Mouse (Mus musculus): ENCODE results near the gene Ccdc47. TPM values are rescaled to one million over a fixed set of nuclear protein-coding genes. Genes with fewer than 3 reads are reported as not detected.
A peak's percentile ranks its signal among the peaks of the same experiment; 100 is the strongest.

Ccdc47 gene
- polyA plus RNA-seq, 1 experiment from 2014 or later, result 81.1 TPM

DNA sequence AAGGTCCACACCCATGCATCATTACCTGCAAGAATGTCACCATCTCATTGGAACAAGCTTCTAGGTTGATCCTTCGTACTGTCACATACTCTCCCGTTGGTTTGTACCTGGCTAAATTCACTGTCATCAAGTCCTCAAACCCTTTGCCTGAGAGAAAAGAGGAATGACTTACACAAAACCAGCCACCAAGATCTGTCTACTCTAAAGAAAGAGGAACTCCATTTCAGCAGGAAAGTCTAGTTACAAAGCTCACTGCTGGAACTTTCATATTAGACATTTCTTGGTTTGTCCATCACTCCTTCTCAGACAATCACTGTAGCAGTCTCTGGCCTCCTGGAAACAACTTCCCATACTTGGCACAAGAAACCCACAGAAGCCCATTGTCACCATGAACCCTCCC lies 42.9 kb downstream of the Ccdc47 start:
- Histone ChIP-seq H3K9ac (ENCODE audit: low read depth, low read length) (no peak overlapping the region), H3K27me3 (ENCODE audit: insufficient read depth, low read length) (no peaks in the 10 kb centered on the region), H3K4me3 (replicated peaks; ENCODE audit: low read depth, low read length) (no peak overlapping the region), H3K9me3 (replicated peaks; ENCODE audit: low read length) (no peaks in the 10 kb centered on the region), H3K27ac (no peak overlapping the region), H3K4me1 (replicated peaks; ENCODE audit: insufficient read depth, low read length) (no peaks in the 10 kb centered on the region), H3K4me2 (ENCODE audit: low read length) (no peak overlapping the region), H3K36me3 (ENCODE audit: insufficient read depth, low read length) (peaks cover 4% of the 10 kb centered on the region)
- no peak for TF ChIP-seq CTCF (IDR thresholded peaks at IDR 0.05; ENCODE audit: low read depth)
- ATAC-seq (replicated peaks; ENCODE audit: low FRiP score, low read depth) (no peak), DNase-seq (ENCODE audit: low spot score) (no peak)
- 93% methylated on average over 2 of the region's 2 CpGs for WGBS

DNA sequence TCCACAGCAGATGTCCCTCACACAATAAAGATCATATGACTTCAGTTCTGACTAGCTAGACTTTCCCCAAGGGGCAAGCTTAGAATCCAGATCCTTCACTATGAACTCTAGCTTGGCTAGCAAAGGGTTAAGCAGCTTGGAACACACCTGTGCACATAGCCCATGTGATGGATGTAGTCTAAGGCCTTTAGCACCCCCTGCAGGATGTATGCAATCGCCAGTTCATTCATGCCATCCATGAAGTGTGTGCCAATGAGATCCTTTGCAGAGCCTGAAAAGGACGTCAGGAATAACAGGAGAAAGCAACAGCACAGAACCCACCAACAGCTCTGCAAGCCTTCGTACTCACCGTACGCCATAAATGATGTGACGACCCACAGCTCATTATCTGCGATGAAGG lies 45.3 kb downstream of the Ccdc47 start:
- Histone ChIP-seq H3K9ac (ENCODE audit: low read depth, low read length) (no peak overlapping the region), H3K4me2 (ENCODE audit: low read length) (no peak overlapping the region), H3K4me3 (replicated peaks; ENCODE audit: low read depth, low read length) (no peak overlapping the region), H3K9me3 (replicated peaks; ENCODE audit: low read length) (no peaks in the 10 kb centered on the region), H3K27me3 (ENCODE audit: insufficient read depth, low read length) (no peaks in the 10 kb centered on the region), H3K27ac (no peak overlapping the region), H3K36me3 (ENCODE audit: insufficient read depth, low read length) (peaks cover 12% of the 10 kb centered on the region), H3K4me1 (replicated peaks; ENCODE audit: insufficient read depth, low read length) (no peaks in the 10 kb centered on the region)
- 76% methylated on average over 7 of the region's 7 CpGs for WGBS
- peak; percentile 70 for TF ChIP-seq CTCF (IDR thresholded peaks at IDR 0.05; ENCODE audit: low read depth)
- ATAC-seq (replicated peaks; ENCODE audit: low FRiP score, low read depth) (no peak), DNase-seq (ENCODE audit: low spot score) (peak; percentile 23)

DNA sequence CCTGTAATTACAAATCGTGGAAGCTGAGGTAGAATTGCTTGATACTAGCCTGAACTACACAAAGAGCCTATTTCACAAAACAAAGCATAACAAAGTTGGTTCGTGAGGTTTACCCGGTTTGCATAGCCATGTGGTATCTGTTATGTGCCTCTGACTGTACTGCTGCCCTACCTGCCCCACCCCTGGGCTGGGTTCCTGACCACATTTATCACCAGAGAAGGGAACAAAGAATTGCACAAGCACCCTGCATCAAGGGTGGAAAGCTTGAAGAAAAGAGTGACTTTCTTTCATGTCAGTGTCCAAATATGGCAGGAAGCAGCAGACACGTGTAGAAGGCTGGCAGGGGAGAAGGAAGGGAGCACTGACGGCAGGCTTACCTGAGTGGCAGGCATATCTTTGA lies 48.7 kb downstream of the Ccdc47 start:
- H3K36me3 ChIP-seq (ENCODE audit: insufficient read depth, low read length), result peaks cover 24% of the 10 kb centered on the region
- H3K4me2 ChIP-seq (ENCODE audit: low read length), result no peak overlapping the region
- WGBS, result 80% methylated on average over 5 of the region's 5 CpGs
- H3K9me3 ChIP-seq (replicated peaks; ENCODE audit: low read length), result no peaks in the 10 kb centered on the region
- no peaks in the 10 kb centered on the region for H3K27me3 ChIP-seq (ENCODE audit: insufficient read depth, low read length)
- no peak overlapping the region for H3K9ac ChIP-seq (ENCODE audit: low read depth, low read length)
- no peak overlapping the region for H3K27ac ChIP-seq
- ATAC-seq (replicated peaks; ENCODE audit: low FRiP score, low read depth) (no peak), DNase-seq (ENCODE audit: low spot score) (no peak)
- H3K4me1 ChIP-seq (replicated peaks; ENCODE audit: insufficient read depth, low read length), result no peaks in the 10 kb centered on the region
- no peak overlapping the region for H3K4me3 ChIP-seq (replicated peaks; ENCODE audit: low read depth, low read length)
- no peak for TF ChIP-seq CTCF (IDR thresholded peaks at IDR 0.05; ENCODE audit: low read depth)

DNA sequence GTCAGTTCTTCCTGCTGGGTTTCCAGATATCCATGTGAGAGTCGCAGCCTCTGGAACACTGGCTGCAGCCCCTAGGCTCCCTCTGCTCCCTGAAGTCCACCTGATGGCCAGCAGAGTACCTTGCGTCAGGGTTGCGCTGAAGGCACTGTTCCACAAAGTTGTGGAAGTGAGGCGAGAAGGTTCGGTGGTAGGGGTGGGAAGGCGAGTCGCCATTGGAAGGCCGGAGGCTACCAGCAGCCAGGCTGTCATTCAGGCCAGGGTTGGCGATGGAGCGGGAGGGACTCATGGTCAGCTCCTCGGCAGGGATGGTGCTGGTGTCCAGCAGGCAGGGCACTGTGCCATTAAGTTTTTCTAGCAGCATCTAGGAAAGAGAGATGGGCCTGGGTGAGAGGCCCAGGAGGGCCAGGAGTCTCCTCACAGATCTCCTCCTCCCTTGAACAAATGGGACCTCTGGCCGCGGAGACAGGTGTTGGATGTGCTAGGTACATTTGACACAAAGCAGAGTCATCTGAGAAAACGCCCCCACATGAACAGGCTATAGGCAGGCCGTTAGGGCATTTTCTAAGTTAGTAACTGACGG lies 51.5 kb downstream of the Ccdc47 start:
- no peaks in the 10 kb centered on the region for H3K27me3 ChIP-seq (ENCODE audit: insufficient read depth, low read length)
- no peak for ATAC-seq (replicated peaks; ENCODE audit: low FRiP score, low read depth)
- peaks cover 24% of the 10 kb centered on the region; the same call in 1 of the 2 replicates for H3K36me3 ChIP-seq (ENCODE audit: insufficient read depth, low read length)
- H3K9ac ChIP-seq (ENCODE audit: low read depth, low read length), result no peak overlapping the region
- 0 out of 2 replicates have a peak, but pooled peaks cover 6% of the 10 kb centered on the region for H3K4me1 ChIP-seq (replicated peaks; ENCODE audit: insufficient read depth, low read length)
- no peak overlapping the region for H3K4me3 ChIP-seq (replicated peaks; ENCODE audit: low read depth, low read length)
- DNase-seq (ENCODE audit: low spot score), result no peak
- H3K9me3 ChIP-seq (replicated peaks; ENCODE audit: low read length), result no peaks in the 10 kb centered on the region
- H3K27ac ChIP-seq, result no peak overlapping the region
- 81% methylated on average over 16 of the region's 16 CpGs for WGBS
- TF ChIP-seq CTCF (IDR thresholded peaks at IDR 0.05; ENCODE audit: low read depth), result no peak
- no peak overlapping the region for H3K4me2 ChIP-seq (ENCODE audit: low read length)

DNA sequence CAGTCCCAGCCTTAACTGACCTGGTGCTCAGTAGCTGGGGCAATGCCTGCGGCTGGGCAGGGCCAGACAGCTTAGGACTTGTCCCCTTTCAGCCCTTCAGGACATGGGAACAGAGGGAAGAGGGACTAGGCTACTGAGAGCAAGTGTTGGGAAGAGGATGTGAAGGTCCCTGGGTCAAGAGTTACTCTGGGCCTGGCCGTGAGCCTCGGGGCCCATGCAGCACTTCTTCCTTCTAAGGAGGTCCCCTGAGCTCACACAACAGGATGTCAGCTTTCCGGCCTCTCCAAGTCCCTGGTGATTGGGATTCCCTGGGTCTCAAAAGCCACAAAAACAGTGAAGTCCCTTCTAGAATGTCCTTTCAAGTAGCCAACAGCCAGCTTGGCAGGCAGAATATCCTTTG lies 52.6 kb downstream of the Ccdc47 start:
- DNase-seq (ENCODE audit: low spot score), result peak; percentile 38
- peak overlapping the region; percentile 51 for H3K27ac ChIP-seq

DNA sequence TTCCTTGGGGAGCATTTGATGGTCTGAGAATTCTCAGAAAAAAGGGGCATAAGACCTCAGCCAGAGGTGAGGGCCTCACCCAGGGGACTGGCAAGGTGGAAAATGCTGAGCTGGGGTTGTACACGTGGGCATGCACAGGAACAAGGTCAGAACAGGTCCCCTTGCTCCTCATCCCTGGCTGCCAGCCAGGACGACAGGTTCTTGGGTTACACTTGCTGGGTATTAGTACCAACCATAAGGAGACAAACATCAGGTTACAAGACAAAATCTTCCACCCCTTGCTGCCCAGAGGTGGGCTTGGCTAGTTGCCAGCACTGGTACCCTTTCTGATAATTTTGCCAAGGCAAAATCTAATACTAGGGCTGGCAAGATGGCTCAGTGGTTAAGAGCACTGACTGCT lies 53.9 kb downstream of the Ccdc47 start:
- H3K4me2 ChIP-seq (ENCODE audit: low read length), result no peak overlapping the region
- ATAC-seq (replicated peaks; ENCODE audit: low FRiP score, low read depth) (no peak), DNase-seq (ENCODE audit: low spot score) (no peak)
- no peak overlapping the region for H3K27ac ChIP-seq
- no peak overlapping the region for H3K9ac ChIP-seq (ENCODE audit: low read depth, low read length)
- H3K4me1 ChIP-seq (replicated peaks; ENCODE audit: insufficient read depth, low read length), result peaks cover 14% of the 10 kb centered on the region; the same call in 1 of the 2 replicates
- no peak overlapping the region for H3K4me3 ChIP-seq (replicated peaks; ENCODE audit: low read depth, low read length)
- H3K27me3 ChIP-seq (ENCODE audit: insufficient read depth, low read length), result no peaks in the 10 kb centered on the region
- TF ChIP-seq CTCF (IDR thresholded peaks at IDR 0.05; ENCODE audit: low read depth), result no peak
- H3K36me3 ChIP-seq (ENCODE audit: insufficient read depth, low read length), result peaks cover 18% of the 10 kb centered on the region; the same call in 1 of the 2 replicates
- WGBS, result 51% methylated on average over 2 of the region's 2 CpGs
- H3K9me3 ChIP-seq (replicated peaks; ENCODE audit: low read length), result no peaks in the 10 kb centered on the region

More for the DNA sequence above, 52.6 kb downstream of the Ccdc47 start:
- Histone ChIP-seq H3K4me1 (replicated peaks; ENCODE audit: insufficient read depth, low read length) (peaks cover 13% of the 10 kb centered on the region; the same call in 1 of the 2 replicates), H3K27me3 (ENCODE audit: insufficient read depth, low read length) (no peaks in the 10 kb centered on the region), H3K4me3 (replicated peaks; ENCODE audit: low read depth, low read length) (no peak overlapping the region), H3K4me2 (ENCODE audit: low read length) (no peak overlapping the region), H3K36me3 (ENCODE audit: insufficient read depth, low read length) (peaks cover 24% of the 10 kb centered on the region; the same call in 1 of the 2 replicates), H3K9me3 (replicated peaks; ENCODE audit: low read length) (no peaks in the 10 kb centered on the region), H3K9ac (ENCODE audit: low read depth, low read length) (no peak overlapping the region)
- TF ChIP-seq CTCF (IDR thresholded peaks at IDR 0.05; ENCODE audit: low read depth), result no peak
- WGBS, result 61% methylated on average over 4 of the region's 4 CpGs
- no peak for ATAC-seq (replicated peaks; ENCODE audit: low FRiP score, low read depth)
